Mouse (Mus musculus): ENCODE measurements around the gene Gpr62.

GRCm38 (mm10) chr9:106459946-106460345 lies 5.8 kb downstream of the Gpr62 start:
- TF ChIP-seq ETS1 (conservative IDR thresholded peaks at IDR 0.05; ENCODE audit: low read depth, low read length) (no peak), POLR2AphosphoS2 (IDR thresholded peaks at IDR 0.05; ENCODE audit: low read depth, low read length) (no peak), CTCF (conservative IDR thresholded peaks at IDR 0.05 in 1 of 2, IDR thresholded peaks at IDR 0.05 in 1 of 2; ENCODE audit: low read depth in 2 of 2, low read length in 2 of 2) (no peak), POLR2A (IDR thresholded peaks at IDR 0.05; ENCODE audit: low read depth, low read length) (no peak), CHD2 (IDR thresholded peaks at IDR 0.05; ENCODE audit: low read length) (no peak), HCFC1 (IDR thresholded peaks at IDR 0.05; ENCODE audit: low read depth, low read length) (no peak), ZC3H11A (IDR thresholded peaks at IDR 0.05; ENCODE audit: low read depth, low read length) (no peak)

Measured in CH12.LX (cell line).